Mouse (Mus musculus) c-Kit-positive CD71-positive TER-119-positive erythroid progenitor cells, embryonic 14.5 days (primary cell): ENCODE results near the gene Dmrt1.
"Not testable (repeated sequence)": the region's sequence is repeated elsewhere in the genome, so short reads cannot be mapped to it uniquely, and the experiment has no call there.

Experiments used
- DNase-seq: peaks from one replicate; pipeline ENCODE4 v3.0.0-alpha.2; 2013; ENCODE audit warnings: low spot score

The Dmrt1 gene

GRCm38 (mm10) chr19:25505360-25506196, at the start of gene Dmrt1:
TSS of gene Dmrt1 (plus strand) at chr19:25505618.
- no peak for DNase-seq

GRCm38 (mm10) chr19:25460760-25461159, 44.7 kb upstream of the Dmrt1 start:
- DNase-seq = no peak

GRCm38 (mm10) chr19:25461553-25462320, 43.7 kb upstream of the Dmrt1 start:
- DNase-seq = no peak

- DNase-seq = not testable (repeated sequence)
These were observed 29.6 kb upstream of the Dmrt1 start for GRCm38 (mm10) chr19:25475806-25476205.

- no peak for DNase-seq
These were observed 26.2 kb upstream of the Dmrt1 start for GRCm38 (mm10) chr19:25479152-25479669.

- no peak for DNase-seq
These were observed 24.6 kb upstream of the Dmrt1 start for GRCm38 (mm10) chr19:25480820-25481219.

- DNase-seq = no peak
These were observed 18.9 kb upstream of the Dmrt1 start for GRCm38 (mm10) chr19:25486561-25486960.

GRCm38 (mm10) chr19:25487350-25487749, 18.1 kb upstream of the Dmrt1 start:
- DNase-seq = no peak

GRCm38 (mm10) chr19:25488546-25488945, 16.9 kb upstream of the Dmrt1 start:
- no peak for DNase-seq

- no peak for DNase-seq
These were observed 15.9 kb upstream of the Dmrt1 start for GRCm38 (mm10) chr19:25489546-25489945.

- no peak for DNase-seq
These were observed 8.0 kb upstream of the Dmrt1 start for GRCm38 (mm10) chr19:25497434-25497833.

GRCm38 (mm10) chr19:25504878-25505277, 540 bp upstream of the Dmrt1 start:
- DNase-seq = no peak

- DNase-seq = no peak
These were observed 1.2 kb downstream of the Dmrt1 start for GRCm38 (mm10) chr19:25506616-25507015.

- DNase-seq = no peak
These were observed 9.6 kb downstream of the Dmrt1 start for GRCm38 (mm10) chr19:25514986-25515530.

GRCm38 (mm10) chr19:25524156-25524555, 18.7 kb downstream of the Dmrt1 start:
- DNase-seq = no peak

GRCm38 (mm10) chr19:25525726-25526125, 20.3 kb downstream of the Dmrt1 start:
- DNase-seq = no peak

GRCm38 (mm10) chr19:25529673-25530072, 24.3 kb downstream of the Dmrt1 start:
- DNase-seq = no peak

GRCm38 (mm10) chr19:25545714-25546340, 40.4 kb downstream of the Dmrt1 start:
- no peak for DNase-seq

- no peak for DNase-seq
These were observed 41.7 kb downstream of the Dmrt1 start for GRCm38 (mm10) chr19:25547086-25547643.

- DNase-seq = no peak
These were observed 44.9 kb downstream of the Dmrt1 start for GRCm38 (mm10) chr19:25550346-25550745.

GRCm38 (mm10) chr19:25551053-25551452, 45.6 kb downstream of the Dmrt1 start:
- no peak for DNase-seq

- no peak for DNase-seq
These were observed 59.0 kb downstream of the Dmrt1 start for GRCm38 (mm10) chr19:25564430-25564829.
